Mouse (Mus musculus) liver, adult 2 months (tissue): ENCODE results near the gene Mtor.

Experiments used
- CTCF ChIP-seq: fragments of 200-500 bp; IDR thresholded peaks from 2 replicates; pipeline ENCODE4 v1.5.1; 2011; ENCODE audit warnings: low read depth, low read length, control low read depth
- POLR2A ChIP-seq: fragments of 200-500 bp; IDR thresholded peaks from 2 replicates; pipeline ENCODE4 v1.6.1; 2011; ENCODE audit warnings: low read length, control low read depth; ENCODE audit not compliant: insufficient read depth; ENCODE audit errors: extremely low read depth

DNA sequence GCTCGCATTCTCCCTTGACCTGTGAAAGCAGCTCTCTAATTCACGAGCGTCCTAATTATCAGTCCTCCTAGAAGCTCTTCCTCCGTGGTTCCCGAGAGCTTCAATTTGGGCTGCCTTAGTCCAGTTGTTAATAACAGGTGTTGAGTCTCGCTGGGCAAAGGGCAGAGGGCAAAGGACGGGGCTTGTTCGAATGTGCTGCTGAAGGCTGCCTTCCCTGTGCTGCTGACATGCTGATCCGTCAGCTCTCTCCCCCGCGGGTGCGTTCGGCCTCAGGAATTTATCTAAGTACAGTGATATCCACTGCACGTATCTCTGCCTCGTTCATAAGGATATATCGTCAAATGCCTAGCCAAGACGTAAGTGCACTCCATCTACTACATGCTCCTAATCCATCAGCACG is 15.1 kb upstream of the Mtor start:
- no peak for TF ChIP-seq CTCF
- no peak for TF ChIP-seq POLR2A
